Mouse (Mus musculus): Measurements from ENCODE around the gene Amd2. TPM values are rescaled to one million over a fixed set of nuclear protein-coding genes. Genes with fewer than 3 reads are reported as not detected.

Gene Amd2
- polyA plus RNA-seq (2012; ENCODE audit: insufficient read depth, insufficient read length, low replicate concordance, missing spikeins): not detected in 2 replicates

GRCm38 (mm10) chr10:35711792-35712191 lies at the start of gene Amd2:
Gene Amd2 (minus strand): TSS chr10:35711892.
- Histone ChIP-seq H3K4me1 (ENCODE audit: control insufficient read depth, insufficient read depth, low read length) (no peaks in the 10 kb centered on the region), H3K4me3 (ENCODE audit: insufficient read depth, low read depth, low read length) (no peak within 1 kb of the TSS), H3K27ac (ENCODE audit: insufficient read depth, low read depth, low read length) (no peak within 1 kb of the TSS)
- WGBS: 91% methylated on average over 8 of the region's 8 CpGs
- TF ChIP-seq CTCF (IDR thresholded peaks at IDR 0.05; ENCODE audit: insufficient read depth, low read depth, low read length): no peak

GRCm38 (mm10) chr10:35761280-35761679 lies 49.6 kb upstream of the Amd2 start:
- 56% methylated on average over 3 of the region's 3 CpGs for WGBS
- TF ChIP-seq POLR2A (IDR thresholded peaks at IDR 0.05; ENCODE audit: insufficient read depth, low read depth, low read length) (no peak), CTCF (IDR thresholded peaks at IDR 0.05; ENCODE audit: insufficient read depth, low read depth, low read length) (no peak)
- H3K27ac ChIP-seq (ENCODE audit: insufficient read depth, low read depth, low read length): no peak overlapping the region
- H3K4me1 ChIP-seq (ENCODE audit: control insufficient read depth, insufficient read depth, low read length): no peaks in the 10 kb centered on the region
- H3K4me3 ChIP-seq (ENCODE audit: insufficient read depth, low read depth, low read length): no peak overlapping the region

- Histone ChIP-seq H3K27ac (ENCODE audit: insufficient read depth, low read depth, low read length) (no peak overlapping the region), H3K4me3 (ENCODE audit: insufficient read depth, low read depth, low read length) (no peak overlapping the region), H3K4me1 (ENCODE audit: control insufficient read depth, insufficient read depth, low read length) (no peaks in the 10 kb centered on the region)
- WGBS: 87% methylated on average over 2 of the region's 2 CpGs
- TF ChIP-seq CTCF (IDR thresholded peaks at IDR 0.05; ENCODE audit: insufficient read depth, low read depth, low read length): no peak
- no peak for TF ChIP-seq POLR2A (IDR thresholded peaks at IDR 0.05; ENCODE audit: insufficient read depth, low read depth, low read length)
Observed at GRCm38 (mm10) chr10:35737639-35738038, 25.9 kb upstream of the Amd2 start.

DNA sequence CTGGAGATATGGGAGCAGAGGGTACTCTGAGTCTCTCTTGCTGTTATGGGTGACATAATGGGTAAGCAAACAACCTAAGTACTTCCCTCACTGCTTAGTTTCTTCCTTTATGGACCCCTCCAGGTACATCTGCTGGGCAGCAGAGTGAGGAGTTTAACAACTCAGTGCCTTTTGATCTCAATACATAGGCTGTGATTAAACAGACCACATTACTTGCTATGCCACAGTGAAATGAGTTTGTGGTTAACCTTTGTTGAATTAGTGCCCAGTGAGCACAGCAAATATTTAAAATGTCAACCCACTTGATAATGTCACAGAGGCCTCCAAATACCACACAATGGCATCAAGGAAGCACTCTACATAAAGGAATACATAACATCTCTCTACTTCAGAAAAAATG lies 2.6 kb upstream of the Amd2 start:
- Histone ChIP-seq H3K4me1 (ENCODE audit: control insufficient read depth, insufficient read depth, low read length) (no peaks in the 10 kb centered on the region), H3K27ac (ENCODE audit: insufficient read depth, low read depth, low read length) (no peak overlapping the region), H3K4me3 (ENCODE audit: insufficient read depth, low read depth, low read length) (no peak overlapping the region)
- TF ChIP-seq CTCF (IDR thresholded peaks at IDR 0.05; ENCODE audit: insufficient read depth, low read depth, low read length): no peak
- no peak for TF ChIP-seq POLR2A (IDR thresholded peaks at IDR 0.05; ENCODE audit: insufficient read depth, low read depth, low read length)
